Mouse (Mus musculus): Measurements from ENCODE around the gene Ttc39d. TPM values are rescaled to one million over a fixed set of nuclear protein-coding genes. Genes with fewer than 3 reads are reported as not detected.
A peak's percentile ranks its signal among the peaks of the same experiment; 100 is the strongest.
"Not testable (repeated sequence)": the region's sequence is repeated elsewhere in the genome, so short reads cannot be mapped to it uniquely, and the experiment has no call there.

Gene Ttc39d
- polyA plus RNA-seq, 1 experiment from 2014 or later = 0.10 TPM

DNA sequence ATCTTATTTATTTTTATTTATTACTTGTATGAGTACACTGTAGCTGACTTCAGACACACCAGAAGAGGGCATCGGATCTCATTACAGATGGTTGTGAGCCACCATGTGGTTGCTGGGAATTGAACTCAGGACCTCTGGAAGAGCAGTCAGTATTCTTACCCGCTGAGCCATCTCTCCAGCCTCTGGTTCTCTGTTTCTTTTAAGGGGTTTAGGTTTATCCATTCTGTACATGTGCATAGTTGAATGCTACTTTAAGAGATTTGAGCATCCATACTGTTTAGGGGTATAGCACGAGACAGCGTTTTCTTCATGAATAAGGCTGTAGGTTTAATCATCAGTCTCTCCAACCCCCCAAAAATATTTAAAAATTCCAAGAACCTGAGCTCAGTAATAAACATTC is 6.7 kb downstream of the Ttc39d start:
- WGBS = 88% methylated on average over 4 of the region's 4 CpGs
- not testable (repeated sequence) for H3K27ac ChIP-seq (ENCODE audit: low read length); H3K27me3 ChIP-seq (ENCODE audit: control insufficient read depth, insufficient read depth, low read length); H3K9ac ChIP-seq (ENCODE audit: low read length); H3K9me3 ChIP-seq (replicated peaks; ENCODE audit: control insufficient read depth, low read length); H3K4me1 ChIP-seq (ENCODE audit: control insufficient read depth, insufficient read depth, low read length); ATAC-seq (ENCODE audit: insufficient read depth, low FRiP score); H3K4me3 ChIP-seq (replicated peaks; ENCODE audit: low read length); H3K4me2 ChIP-seq (ENCODE audit: low read depth, low read length); H3K36me3 ChIP-seq (ENCODE audit: control insufficient read depth, insufficient read depth, low read length)

DNA sequence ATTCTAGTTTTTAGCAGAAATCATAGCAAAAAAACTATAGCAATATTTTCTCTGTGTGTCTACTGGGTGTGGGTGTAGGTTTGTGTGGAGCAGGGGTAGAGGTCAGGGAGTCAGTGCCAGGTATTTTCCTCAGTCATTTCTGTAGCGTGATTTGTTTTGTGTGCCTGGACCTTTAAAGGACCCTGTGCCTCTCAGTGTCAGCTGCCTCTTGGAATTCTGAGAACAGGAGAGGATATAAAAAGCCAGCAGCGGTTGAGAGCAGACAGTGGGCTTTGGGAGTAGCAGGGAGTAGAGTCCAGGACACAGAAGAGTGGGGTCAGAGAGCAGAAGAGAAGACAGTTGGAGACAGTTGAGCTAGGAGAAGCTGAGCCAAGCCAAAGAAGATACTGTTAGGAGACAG is 12.9 kb downstream of the Ttc39d start:
- Histone ChIP-seq H3K36me3 (ENCODE audit: control insufficient read depth, insufficient read depth, low read length) (no peaks in the 10 kb centered on the region), H3K4me3 (replicated peaks; ENCODE audit: low read length) (no peak overlapping the region), H3K9me3 (replicated peaks; ENCODE audit: control insufficient read depth, low read length) (no peaks in the 10 kb centered on the region), H3K27me3 (ENCODE audit: control insufficient read depth, insufficient read depth, low read length) (no peaks in the 10 kb centered on the region), H3K4me1 (ENCODE audit: control insufficient read depth, insufficient read depth, low read length) (no peaks in the 10 kb centered on the region), H3K4me2 (ENCODE audit: low read depth, low read length) (no peak overlapping the region), H3K9ac (ENCODE audit: low read length) (no peak overlapping the region), H3K27ac (ENCODE audit: low read length) (no peak overlapping the region)
- WGBS = 63% methylated on average over 2 of the region's 2 CpGs
- ATAC-seq (ENCODE audit: insufficient read depth, low FRiP score) = no peak

DNA sequence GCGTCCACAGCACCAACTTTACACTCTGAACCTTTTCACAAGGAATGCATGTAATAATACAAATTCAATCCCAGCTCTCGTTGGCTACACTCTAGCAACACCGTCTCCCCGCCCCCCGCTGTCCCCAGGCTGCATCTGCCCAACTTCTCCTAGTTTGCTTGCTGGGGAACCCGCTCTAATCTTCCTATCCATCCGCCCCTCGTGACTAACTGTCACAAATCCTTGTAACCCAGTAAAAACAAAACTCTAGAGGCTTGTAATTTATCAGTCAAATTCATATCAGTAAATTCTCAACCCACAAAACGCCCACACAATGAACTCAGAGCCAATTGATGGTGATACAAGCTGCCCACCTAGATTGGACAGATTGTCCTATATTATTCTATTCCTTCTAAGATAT is 13.9 kb downstream of the Ttc39d start:
- Histone ChIP-seq H3K27me3 (ENCODE audit: control insufficient read depth, insufficient read depth, low read length) (no peaks in the 10 kb centered on the region), H3K27ac (ENCODE audit: low read length) (no peak overlapping the region), H3K4me2 (ENCODE audit: low read depth, low read length) (no peak overlapping the region), H3K9me3 (replicated peaks; ENCODE audit: control insufficient read depth, low read length) (no peaks in the 10 kb centered on the region), H3K9ac (ENCODE audit: low read length) (no peak overlapping the region), H3K36me3 (ENCODE audit: control insufficient read depth, insufficient read depth, low read length) (no peaks in the 10 kb centered on the region), H3K4me1 (ENCODE audit: control insufficient read depth, insufficient read depth, low read length) (no peaks in the 10 kb centered on the region), H3K4me3 (replicated peaks; ENCODE audit: low read length) (no peak overlapping the region)
- ATAC-seq (ENCODE audit: insufficient read depth, low FRiP score) = no peak
- WGBS = 62% methylated on average over 9 of the region's 9 CpGs

DNA sequence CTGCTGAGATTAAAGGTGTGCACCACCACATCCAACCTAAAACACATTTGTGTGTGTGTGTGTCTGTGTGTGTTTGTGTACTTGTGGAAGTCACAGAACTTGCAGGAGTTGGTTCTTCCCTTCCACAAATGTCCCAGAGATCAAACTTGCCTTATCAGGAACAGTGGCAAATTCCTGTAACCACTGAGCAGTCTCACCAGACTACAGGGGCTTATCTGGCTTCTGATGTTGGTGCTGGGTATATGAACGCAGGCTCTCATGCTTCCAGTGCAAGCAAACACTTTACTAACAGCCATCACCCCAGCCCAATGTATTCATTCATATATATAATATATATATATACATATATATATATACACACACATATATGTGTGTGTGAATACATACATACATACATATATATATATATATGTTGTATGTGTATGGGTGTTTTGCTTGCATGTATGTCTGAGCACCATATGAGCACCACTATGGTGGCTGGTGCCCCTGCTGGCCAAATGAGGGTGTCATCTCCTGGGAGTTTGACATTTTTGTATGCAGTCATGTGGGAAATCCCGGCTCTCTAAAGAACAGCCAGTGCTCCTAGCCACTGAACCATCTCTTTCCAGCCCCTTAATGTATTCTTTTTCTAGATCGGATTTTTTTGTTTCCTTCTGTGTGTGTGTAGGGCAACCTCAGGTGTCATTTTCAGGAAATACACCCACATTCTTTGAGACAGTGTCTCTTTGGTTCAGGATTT is 14.8 kb downstream of the Ttc39d start:
- 68% methylated on average over 3 of the region's 3 CpGs for WGBS
- no peaks in the 10 kb centered on the region for H3K4me1 ChIP-seq (ENCODE audit: control insufficient read depth, insufficient read depth, low read length)

DNA sequence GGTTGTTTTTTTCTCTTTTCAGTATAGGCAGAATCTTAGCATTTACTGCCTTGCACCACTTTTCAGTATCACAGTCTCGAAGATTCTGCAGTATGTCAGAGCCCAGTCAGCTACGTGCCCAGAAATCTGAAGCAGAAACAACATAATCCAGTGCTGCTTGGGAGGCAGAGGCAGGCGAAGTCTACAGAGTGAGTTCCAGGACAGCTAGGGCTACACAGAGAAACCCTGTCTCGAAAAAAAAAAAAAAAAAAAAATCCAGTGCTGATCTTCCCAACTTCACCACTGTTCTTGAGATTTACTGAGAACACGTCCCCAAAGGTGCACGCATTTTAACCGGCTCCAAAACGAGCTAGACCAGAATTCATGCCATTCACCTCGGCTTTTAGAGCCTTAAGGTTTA is 16.6 kb downstream of the Ttc39d start:
- 8% methylated on average over 9 of the region's 9 CpGs for WGBS
- peak overlapping the region; percentile 81 for H3K9ac ChIP-seq (ENCODE audit: low read length)

More for the DNA sequence above, 14.8 kb downstream of the Ttc39d start:
- Histone ChIP-seq H3K27ac (ENCODE audit: low read length) (no peak overlapping the region), H3K36me3 (ENCODE audit: control insufficient read depth, insufficient read depth, low read length) (no peaks in the 10 kb centered on the region), H3K27me3 (ENCODE audit: control insufficient read depth, insufficient read depth, low read length) (no peaks in the 10 kb centered on the region), H3K4me2 (ENCODE audit: low read depth, low read length) (no peak overlapping the region), H3K9ac (ENCODE audit: low read length) (no peak overlapping the region), H3K9me3 (replicated peaks; ENCODE audit: control insufficient read depth, low read length) (no peaks in the 10 kb centered on the region), H3K4me3 (replicated peaks; ENCODE audit: low read length) (no peak overlapping the region)
- no peak for ATAC-seq (ENCODE audit: insufficient read depth, low FRiP score)

GRCm38 (mm10) chr17:80224326-80225116 is 17.3 kb downstream of the Ttc39d start, which contains the start of gene Gemin6:
TSS of gene Gemin6 (plus strand) at chr17:80224441.
- WGBS = under 1% methylated on average over 33 of the region's 33 CpGs
- peak; percentile 97 for ATAC-seq (ENCODE audit: insufficient read depth, low FRiP score)

More for the DNA sequence above, 16.6 kb downstream of the Ttc39d start:
- no peaks in the 10 kb centered on the region for H3K4me1 ChIP-seq (ENCODE audit: control insufficient read depth, insufficient read depth, low read length)
- H3K27me3 ChIP-seq (ENCODE audit: control insufficient read depth, insufficient read depth, low read length) = no peaks in the 10 kb centered on the region
- H3K36me3 ChIP-seq (ENCODE audit: control insufficient read depth, insufficient read depth, low read length) = no peaks in the 10 kb centered on the region
- H3K4me2 ChIP-seq (ENCODE audit: low read depth, low read length) = peak overlapping the region; percentile 75
- H3K4me3 ChIP-seq (replicated peaks; ENCODE audit: low read length) = peak overlapping the region; percentile 65
- peak overlapping the region; percentile 88 for H3K27ac ChIP-seq (ENCODE audit: low read length)
- no peaks in the 10 kb centered on the region for H3K9me3 ChIP-seq (replicated peaks; ENCODE audit: control insufficient read depth, low read length)
- peak; percentile 11; the same call in 1 of the 2 replicates for ATAC-seq (ENCODE audit: insufficient read depth, low FRiP score)

GRCm38 (mm10) chr17:80225142-80225541 is 17.9 kb downstream of the Ttc39d start:
- ATAC-seq (ENCODE audit: insufficient read depth, low FRiP score); H3K36me3 ChIP-seq (ENCODE audit: control insufficient read depth, insufficient read depth, low read length); H3K4me1 ChIP-seq (ENCODE audit: control insufficient read depth, insufficient read depth, low read length); H3K27me3 ChIP-seq (ENCODE audit: control insufficient read depth, insufficient read depth, low read length); H3K9me3 ChIP-seq (replicated peaks; ENCODE audit: control insufficient read depth, low read length): not testable (repeated sequence)
- 44% methylated on average over 4 of the region's 5 CpGs for WGBS
- Histone ChIP-seq H3K4me3 (replicated peaks; ENCODE audit: low read length) (peak overlapping the region; percentile 65), H3K27ac (ENCODE audit: low read length) (peak overlapping the region; percentile 88; the same call in 1 of the 2 replicates), H3K9ac (ENCODE audit: low read length) (peak overlapping the region; percentile 81), H3K4me2 (ENCODE audit: low read depth, low read length) (peak overlapping the region; percentile 75)

More at GRCm38 (mm10) chr17:80224326-80225116, 17.3 kb downstream of the Ttc39d start, which contains the start of gene Gemin6:
- peak within 1 kb of the TSS; percentile 81 for H3K9ac ChIP-seq (ENCODE audit: low read length)
- H3K9me3 ChIP-seq (replicated peaks; ENCODE audit: control insufficient read depth, low read length) = no peaks in the 10 kb centered on the region
- H3K4me1 ChIP-seq (ENCODE audit: control insufficient read depth, insufficient read depth, low read length) = no peaks in the 10 kb centered on the region
- peak within 1 kb of the TSS; percentile 65 for H3K4me3 ChIP-seq (replicated peaks; ENCODE audit: low read length)
- H3K36me3 ChIP-seq (ENCODE audit: control insufficient read depth, insufficient read depth, low read length) = no peaks in the 10 kb centered on the region
- peak within 1 kb of the TSS; percentile 88 for H3K27ac ChIP-seq (ENCODE audit: low read length)
- H3K4me2 ChIP-seq (ENCODE audit: low read depth, low read length) = peak within 1 kb of the TSS; percentile 75
- H3K27me3 ChIP-seq (ENCODE audit: control insufficient read depth, insufficient read depth, low read length) = no peaks in the 10 kb centered on the region

DNA sequence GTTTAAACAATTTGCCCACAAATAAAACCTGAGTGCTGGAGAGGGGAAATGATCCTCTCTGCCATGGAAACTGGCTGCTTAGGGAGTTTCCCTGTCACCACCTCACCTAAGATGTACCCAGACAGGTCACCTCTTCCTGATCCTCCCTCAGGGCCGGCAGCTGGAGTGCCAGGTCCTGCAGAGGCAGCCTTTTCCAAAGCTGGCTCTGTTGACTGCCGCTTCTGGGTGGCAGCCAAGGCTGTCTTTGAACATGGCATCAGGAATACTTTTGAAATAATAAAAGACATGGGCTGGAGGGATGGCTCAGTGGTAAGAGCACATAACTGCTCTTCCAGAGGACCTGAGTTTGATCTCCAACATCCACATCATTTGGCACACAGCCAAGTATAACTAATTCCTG is 22.1 kb downstream of the Ttc39d start:
- no peaks in the 10 kb centered on the region for H3K4me1 ChIP-seq (ENCODE audit: control insufficient read depth, insufficient read depth, low read length)
- no peak overlapping the region for H3K9ac ChIP-seq (ENCODE audit: low read length)
- H3K4me2 ChIP-seq (ENCODE audit: low read depth, low read length) = no peak overlapping the region
- H3K4me3 ChIP-seq (replicated peaks; ENCODE audit: low read length) = no peak overlapping the region
- H3K27ac ChIP-seq (ENCODE audit: low read length) = no peak overlapping the region
- ATAC-seq (ENCODE audit: insufficient read depth, low FRiP score) = no peak
- no peaks in the 10 kb centered on the region for H3K27me3 ChIP-seq (ENCODE audit: control insufficient read depth, insufficient read depth, low read length)
- H3K9me3 ChIP-seq (replicated peaks; ENCODE audit: control insufficient read depth, low read length) = no peaks in the 10 kb centered on the region
- 76% methylated on average over 2 of the region's 2 CpGs for WGBS
- H3K36me3 ChIP-seq (ENCODE audit: control insufficient read depth, insufficient read depth, low read length) = no peaks in the 10 kb centered on the region

- Histone ChIP-seq H3K27me3 (ENCODE audit: control insufficient read depth, insufficient read depth, low read length) (no peaks in the 10 kb centered on the region), H3K9me3 (replicated peaks; ENCODE audit: control insufficient read depth, low read length) (no peaks in the 10 kb centered on the region), H3K36me3 (ENCODE audit: control insufficient read depth, insufficient read depth, low read length) (no peaks in the 10 kb centered on the region), H3K4me1 (ENCODE audit: control insufficient read depth, insufficient read depth, low read length) (no peaks in the 10 kb centered on the region), H3K4me3 (replicated peaks; ENCODE audit: low read length) (no peak overlapping the region), H3K9ac (ENCODE audit: low read length) (no peak overlapping the region), H3K4me2 (ENCODE audit: low read depth, low read length) (no peak overlapping the region), H3K27ac (ENCODE audit: low read length) (no peak overlapping the region)
- WGBS = 94% methylated on average over 5 of the region's 5 CpGs
- no peak for ATAC-seq (ENCODE audit: insufficient read depth, low FRiP score)
Observed at GRCm38 (mm10) chr17:80233844-80234243, 26.6 kb downstream of the Ttc39d start.
